Mouse (Mus musculus) central nervous system, embryonic 18 days (tissue): ENCODE data around the gene Ankzf1. TPM values are rescaled to one million over a fixed set of nuclear protein-coding genes. Genes with fewer than 3 reads are reported as not detected.

ENCODE experiments used
- polyA plus RNA-seq: library from polyadenylated mRNA; depleted of rRNA; stranded (reverse); fragments of >200 nt; gene quantifications from 2 replicates; pipeline ENCODE4 v1.2.3, GENCODE M21; 2012; rRNA removed

Ankzf1 gene
- polyA plus RNA-seq, result 35.3 and 38.8 TPM in 2 replicates

GRCm38 (mm10) chr1:75191622-75192402, at the start of gene Ankzf1, which contains the start of gene Atg9a:
Gene Ankzf1 (plus strand): TSS chr1:75192151.
Gene Atg9a (minus strand): TSS chr1:75192196.

GRCm38 (mm10) chr1:75142301-75143261, 49.4 kb upstream of the Ankzf1 start, which contains the start of the genes Cnppd1 and Retreg2:
Gene Cnppd1 (minus strand): TSS chr1:75142711.
Gene Retreg2 (plus strand): TSS chr1:75142778.

GRCm38 (mm10) chr1:75168472-75169464, 23.2 kb upstream of the Ankzf1 start, which contains the start of gene Zfand2b:
Gene Zfand2b (plus strand): TSS chr1:75168646.

GRCm38 (mm10) chr1:75180105-75180590, 11.8 kb upstream of the Ankzf1 start, which contains the start of gene Abcb6:
Gene Abcb6 (minus strand): TSS chr1:75180392.

GRCm38 (mm10) chr1:75210136-75211087, 18.5 kb downstream of the Ankzf1 start, which contains the start of the genes Glb1l and Stk16:
Gene Glb1l (minus strand): TSS chr1:75210813.
Gene Stk16 (plus strand): TSS chr1:75210838.

GRCm38 (mm10) chr1:75219531-75219930, 27.6 kb downstream of the Ankzf1 start, which contains the start of gene Tuba4a:
Gene Tuba4a (minus strand): TSS chr1:75219865.

GRCm38 (mm10) chr1:75231664-75232152, 39.8 kb downstream of the Ankzf1 start, which contains the start of gene A630095N17Rik:
Gene A630095N17Rik (minus strand): TSS chr1:75232102.

GRCm38 (mm10) chr1:75236117-75237050, 44.4 kb downstream of the Ankzf1 start, which contains the start of gene Dnajb2:
Gene Dnajb2 (plus strand): TSS chr1:75236406.

Other genes with a start within 250 kb of the Ankzf1 start
- 0.34 and 0.67 TPM in 2 replicates for gene Ihh, start 240.5 kb upstream of the Ankzf1 start, polyA plus RNA-seq
- 1.7 and 2.4 TPM in 2 replicates for gene Nhej1, start 67.0 kb upstream of the Ankzf1 start, polyA plus RNA-seq
- 0.03 and 0.05 TPM in 2 replicates for gene Slc23a3, start 58.3 kb upstream of the Ankzf1 start, polyA plus RNA-seq
- 45.7 and 51.1 TPM in 2 replicates for gene Cnppd1, start 49.4 kb upstream of the Ankzf1 start, polyA plus RNA-seq
- 172 and 179 TPM in 2 replicates for gene Retreg2, start 49.4 kb upstream of the Ankzf1 start, polyA plus RNA-seq
- gene Zfand2b, start 23.5 kb upstream of the Ankzf1 start, polyA plus RNA-seq, result 51.1 and 55.2 TPM in 2 replicates
- gene Abcb6, start 11.8 kb upstream of the Ankzf1 start, polyA plus RNA-seq, result 45.2 and 45.8 TPM in 2 replicates
- 57.0 and 62.6 TPM in 2 replicates for gene Atg9a, start within 50 bp of the Ankzf1 start, polyA plus RNA-seq
- 35.6 and 40.2 TPM in 2 replicates for gene Glb1l, start 18.7 kb downstream of the Ankzf1 start, polyA plus RNA-seq
- gene Stk16, start 18.7 kb downstream of the Ankzf1 start, polyA plus RNA-seq, result 206 and 218 TPM in 2 replicates
- gene Tuba4a, start 27.7 kb downstream of the Ankzf1 start, polyA plus RNA-seq, result 15.5 and 16.9 TPM in 2 replicates
- gene A630095N17Rik, start 40.0 kb downstream of the Ankzf1 start, polyA plus RNA-seq, result not detected in 2 replicates
- 67.4 and 71.2 TPM in 2 replicates for gene Dnajb2, start 44.3 kb downstream of the Ankzf1 start, polyA plus RNA-seq
- 68.1 and 69.4 TPM in 2 replicates for gene Ptprn, start 72.4 kb downstream of the Ankzf1 start, polyA plus RNA-seq
- gene Resp18, start 86.3 kb downstream of the Ankzf1 start, polyA plus RNA-seq, result 141 and 164 TPM in 2 replicates
- gene Dnpep, start 125.8 kb downstream of the Ankzf1 start, polyA plus RNA-seq, result 151 and 153 TPM in 2 replicates
- gene Des, start 168.2 kb downstream of the Ankzf1 start, polyA plus RNA-seq, result 1.0 and 9.6 TPM in 2 replicates
- gene Speg, start 183.1 kb downstream of the Ankzf1 start, polyA plus RNA-seq, result 69.0 and 70.9 TPM in 2 replicates
- 103 and 111 TPM in 2 replicates for gene Gmppa, start 243.8 kb downstream of the Ankzf1 start, polyA plus RNA-seq